Mouse (Mus musculus): ENCODE results near the gene Lrba. TPM values are rescaled to one million over a fixed set of nuclear protein-coding genes. Genes with fewer than 3 reads are reported as not detected.
A peak's percentile ranks its signal among the peaks of the same experiment; 100 is the strongest.

Lrba gene
- total RNA-seq, 2 experiments from 2014 or later, result 33.1 to 35.0 TPM

DNA sequence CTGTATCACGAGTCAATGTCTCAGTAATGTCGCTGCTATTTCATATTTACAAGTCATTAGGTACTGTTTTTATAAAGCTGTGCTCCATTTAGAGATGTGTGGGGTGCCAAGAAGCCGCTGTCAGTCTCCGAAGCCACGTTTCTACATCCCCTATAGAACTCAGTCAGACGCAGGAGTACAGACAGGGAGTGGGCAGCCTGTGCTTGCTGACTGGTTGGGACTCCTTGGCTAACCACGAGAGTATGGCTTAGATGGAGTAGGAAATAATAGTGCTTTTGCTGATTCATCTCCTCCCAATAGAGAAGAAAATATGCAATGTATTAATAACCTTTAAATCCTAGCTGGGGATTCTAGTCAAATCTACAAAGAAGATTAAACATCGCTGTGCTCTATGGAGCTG is 576.4 kb downstream of the Lrba start:
- no peak for TF ChIP-seq CTCF (IDR thresholded peaks at IDR 0.05)
- Histone ChIP-seq H3K4me3 (no peak overlapping the region), H3K27ac (no peak overlapping the region)
- DNase-seq (ENCODE audit: extremely low spot score in 1 of 2, low spot score in 2 of 2), result no peak
- intact Hi-C loops (cut with DNase I), result no loop called here

DNA sequence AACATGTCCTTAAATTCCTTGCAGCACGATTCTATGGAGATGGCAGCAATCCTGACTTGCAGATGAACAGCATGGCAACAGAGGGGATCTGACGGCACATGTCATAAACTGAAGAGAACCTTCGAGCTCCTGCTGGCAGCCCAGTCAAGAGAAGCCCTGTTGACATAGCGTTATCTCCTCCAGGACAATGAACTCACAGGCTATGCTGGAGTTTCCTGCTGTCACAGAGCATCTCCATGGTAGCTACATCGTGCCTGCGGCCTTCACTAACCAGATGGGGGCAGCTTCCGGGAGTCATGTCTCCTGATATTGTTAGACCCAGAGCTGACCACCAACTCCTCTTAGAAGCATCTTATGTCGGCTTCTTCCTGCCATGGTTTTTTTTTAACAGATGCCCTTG is 578.3 kb downstream of the Lrba start:
- intact Hi-C loops (cut with DNase I), result no loop called here
- Histone ChIP-seq H3K27ac (no peak overlapping the region), H3K4me3 (no peak overlapping the region)
- TF ChIP-seq CTCF (IDR thresholded peaks at IDR 0.05), result no peak
- DNase-seq (ENCODE audit: extremely low spot score in 1 of 2, low spot score in 2 of 2), result no peak

- no peak overlapping the region for H3K4me3 ChIP-seq
- intact Hi-C loops (cut with DNase I), result no loop called here
- no peak for TF ChIP-seq CTCF (IDR thresholded peaks at IDR 0.05)
- H3K27ac ChIP-seq, result peak overlapping the region; percentile 20
- no peak for DNase-seq (ENCODE audit: extremely low spot score in 1 of 2, low spot score in 2 of 2)
Observed at GRCm38 (mm10) chr3:86804265-86804664, 579.8 kb downstream of the Lrba start.

DNA sequence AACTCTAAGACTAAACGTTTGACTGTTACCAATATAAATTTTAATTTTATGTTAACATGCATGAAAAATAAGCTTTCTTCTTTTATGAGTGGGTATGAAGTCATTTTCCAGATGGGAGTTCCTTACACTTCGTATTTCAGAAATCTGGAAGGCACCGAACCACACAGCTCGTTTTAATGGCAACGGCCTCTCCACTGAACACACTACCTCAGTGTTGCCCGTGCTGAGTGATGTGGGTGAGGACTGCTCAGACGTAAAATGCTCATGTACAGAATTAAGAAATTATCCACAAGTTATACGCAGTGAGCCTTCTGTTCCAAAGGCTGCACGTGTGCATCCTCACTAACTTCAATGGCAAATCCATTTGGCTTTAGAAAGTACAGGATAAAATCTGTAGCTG is 582.4 kb downstream of the Lrba start:
- TF ChIP-seq CTCF (IDR thresholded peaks at IDR 0.05), result no peak
- intact Hi-C loops (cut with DNase I), result no loop called here
- DNase-seq (ENCODE audit: extremely low spot score in 1 of 2, low spot score in 2 of 2), result no peak
- no peak overlapping the region for H3K27ac ChIP-seq
- H3K4me3 ChIP-seq, result no peak overlapping the region

DNA sequence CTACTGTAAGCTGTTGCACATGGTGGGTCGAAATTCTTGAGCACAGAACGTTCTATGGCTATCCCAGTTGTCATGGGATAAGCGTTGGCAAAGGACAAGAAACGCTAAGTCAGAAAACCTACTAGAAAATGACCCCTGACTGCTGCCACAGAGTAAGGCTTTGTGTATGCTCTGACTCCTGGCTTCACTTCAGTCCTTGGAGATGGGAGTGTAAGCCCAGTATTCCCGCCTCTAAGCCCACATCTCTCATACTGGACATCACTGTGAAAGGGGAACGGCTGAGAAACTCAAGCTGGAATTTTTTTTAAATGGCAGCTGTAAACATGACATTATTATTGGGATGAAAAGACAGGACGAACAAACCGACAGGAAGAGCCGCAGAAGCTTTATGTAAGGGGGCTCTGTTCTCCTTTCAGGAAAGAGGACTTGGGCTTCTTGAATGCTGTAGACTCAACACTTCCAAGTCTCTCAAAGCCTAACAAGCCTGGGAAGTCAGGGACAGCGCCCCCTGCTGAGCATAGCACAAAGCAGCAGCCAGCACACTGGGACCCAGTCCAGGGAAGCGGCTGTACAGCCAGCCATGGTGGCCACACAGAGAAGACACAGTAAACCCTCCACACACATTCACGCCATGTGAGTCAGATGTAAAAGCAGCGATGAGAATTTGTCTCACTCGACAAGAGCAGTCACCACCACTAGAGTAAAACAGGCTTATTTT is 583.4 kb downstream of the Lrba start:
- Histone ChIP-seq H3K4me3 (no peak overlapping the region), H3K27ac (no peak overlapping the region)
- intact Hi-C loops (cut with DNase I), result loop anchor here (2.0 kb wide), 1 partner anchor 113 kb away; the partner anchor contains the start of gene Dclk2
- TF ChIP-seq CTCF (IDR thresholded peaks at IDR 0.05), result peak; percentile 67
- peak in 1 of 2 experiments; percentile 50 for DNase-seq (ENCODE audit: extremely low spot score in 1 of 2, low spot score in 2 of 2)

GRCm38 (mm10) chr3:86809199-86809598 is 584.7 kb downstream of the Lrba start:
- TF ChIP-seq CTCF (IDR thresholded peaks at IDR 0.05), result no peak
- DNase-seq (ENCODE audit: extremely low spot score in 1 of 2, low spot score in 2 of 2), result no peak
- Histone ChIP-seq H3K4me3 (no peak overlapping the region), H3K27ac (no peak overlapping the region)
- intact Hi-C loops (cut with DNase I), result loop anchor here (2.0 kb wide), 1 partner anchor 112 kb away; the partner anchor contains the start of gene Dclk2

DNA sequence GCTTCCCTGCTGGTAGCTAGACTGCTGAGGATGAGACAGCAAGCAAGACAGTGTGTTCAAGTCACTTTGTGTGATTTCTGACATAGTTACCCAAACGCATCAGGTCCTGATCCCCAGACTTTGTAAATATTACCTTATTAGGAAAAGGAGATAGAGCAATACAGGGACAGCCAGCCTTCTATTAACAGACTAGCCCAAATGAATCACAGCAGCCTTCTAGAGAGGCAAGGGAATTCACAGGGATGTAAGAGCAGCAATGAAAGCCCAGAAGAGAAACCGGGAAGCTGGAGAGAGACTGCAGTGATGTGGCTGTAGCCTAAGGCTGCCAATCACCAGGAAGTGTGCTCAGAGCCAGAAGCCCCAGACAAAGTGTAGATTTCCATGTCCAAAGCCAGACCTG is 585.2 kb downstream of the Lrba start:
- H3K27ac ChIP-seq, result no peak overlapping the region
- H3K4me3 ChIP-seq, result no peak overlapping the region
- intact Hi-C loops (cut with DNase I), result loop anchor here (2.0 to 5.0 kb wide), 2 partner anchors 111 to 168 kb away; partner anchors contain the start of gene Dclk2
- DNase-seq (ENCODE audit: extremely low spot score in 1 of 2, low spot score in 2 of 2), result no peak
- TF ChIP-seq CTCF (IDR thresholded peaks at IDR 0.05), result no peak

DNA sequence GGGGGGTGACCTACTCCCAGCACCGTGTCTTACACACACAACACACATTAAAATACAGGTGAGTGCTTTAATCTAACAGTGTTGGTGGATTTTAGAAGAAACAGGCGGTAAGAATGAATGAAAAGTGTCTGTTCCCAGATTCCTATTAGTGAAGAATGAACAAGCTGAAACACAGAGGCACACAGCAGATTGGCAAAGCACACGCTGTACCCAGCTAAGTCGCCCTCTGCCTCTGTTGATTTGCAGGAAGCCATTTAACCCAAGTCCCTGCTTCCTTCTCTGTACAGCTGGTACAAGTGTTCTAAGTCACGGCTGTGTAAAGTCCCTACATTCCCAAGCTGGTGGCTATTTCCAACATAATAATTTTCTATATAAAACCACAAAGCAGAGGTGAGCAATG is 586.4 kb downstream of the Lrba start:
- intact Hi-C loops (cut with DNase I), result loop anchor here (5.0 kb wide), 1 partner anchor 166 kb away; no protein-coding TSS in a partner anchor
- H3K27ac ChIP-seq, result no peak overlapping the region
- no peak overlapping the region for H3K4me3 ChIP-seq
- no peak for TF ChIP-seq CTCF (IDR thresholded peaks at IDR 0.05)
- no peak for DNase-seq (ENCODE audit: extremely low spot score in 1 of 2, low spot score in 2 of 2)

DNA sequence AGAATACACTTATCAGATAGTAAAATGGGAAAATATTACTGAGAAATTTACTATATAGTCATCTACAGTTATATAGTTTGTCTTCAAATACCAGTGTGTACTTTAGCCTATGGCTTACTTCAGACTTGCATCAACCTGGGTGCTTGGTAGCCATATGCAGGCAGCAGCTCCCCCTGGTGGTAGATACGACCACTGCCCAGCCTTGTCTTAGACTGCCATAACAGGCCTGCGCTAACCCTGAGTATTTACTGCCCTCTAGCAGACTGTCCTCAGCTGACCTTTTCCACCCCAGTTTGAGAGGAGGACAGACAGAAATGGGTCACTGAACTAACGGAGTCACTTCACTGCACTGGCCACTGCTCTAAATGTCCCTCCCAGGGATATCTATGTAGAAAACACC is 588.2 kb downstream of the Lrba start:
- intact Hi-C loops (cut with DNase I), result loop anchor here (1.0 to 5.0 kb wide), 2 partner anchors 24 to 165 kb away; no protein-coding TSS in a partner anchor
- TF ChIP-seq CTCF (IDR thresholded peaks at IDR 0.05), result peak; percentile 95
- DNase-seq (ENCODE audit: extremely low spot score in 1 of 2, low spot score in 2 of 2), result peak; percentile 74 to 76
- Histone ChIP-seq H3K27ac (no peak overlapping the region), H3K4me3 (no peak overlapping the region)

GRCm38 (mm10) chr3:86818001-86818585 is 593.6 kb downstream of the Lrba start:
- no peak for DNase-seq (ENCODE audit: extremely low spot score in 1 of 2, low spot score in 2 of 2)
- no peak for TF ChIP-seq CTCF (IDR thresholded peaks at IDR 0.05)
- Histone ChIP-seq H3K27ac (no peak overlapping the region), H3K4me3 (no peak overlapping the region)
- intact Hi-C loops (cut with DNase I), result no loop called here

DNA sequence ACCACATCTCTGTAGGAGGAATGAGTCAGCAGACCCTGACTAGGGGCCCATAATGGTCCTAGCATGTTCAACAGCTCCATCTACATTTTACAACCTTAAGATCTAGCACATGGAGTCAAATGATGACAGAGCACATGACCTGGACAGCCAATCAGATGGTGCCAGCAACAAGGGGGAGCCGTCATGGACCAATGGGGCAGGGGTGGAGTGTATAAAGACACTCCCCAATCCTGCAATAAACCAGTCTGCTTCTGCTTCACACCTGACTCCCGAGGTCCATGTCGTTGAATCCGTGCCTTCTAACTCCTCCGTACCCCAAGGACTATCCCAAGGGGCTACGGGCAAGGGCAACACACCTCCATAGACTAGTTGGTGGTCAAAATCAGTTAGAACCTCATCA is 594.9 kb downstream of the Lrba start:
- no peak overlapping the region for H3K4me3 ChIP-seq
- DNase-seq (ENCODE audit: extremely low spot score in 1 of 2, low spot score in 2 of 2), result no peak
- no peak for TF ChIP-seq CTCF (IDR thresholded peaks at IDR 0.05)
- H3K27ac ChIP-seq, result no peak overlapping the region
- intact Hi-C loops (cut with DNase I), result no loop called here

DNA sequence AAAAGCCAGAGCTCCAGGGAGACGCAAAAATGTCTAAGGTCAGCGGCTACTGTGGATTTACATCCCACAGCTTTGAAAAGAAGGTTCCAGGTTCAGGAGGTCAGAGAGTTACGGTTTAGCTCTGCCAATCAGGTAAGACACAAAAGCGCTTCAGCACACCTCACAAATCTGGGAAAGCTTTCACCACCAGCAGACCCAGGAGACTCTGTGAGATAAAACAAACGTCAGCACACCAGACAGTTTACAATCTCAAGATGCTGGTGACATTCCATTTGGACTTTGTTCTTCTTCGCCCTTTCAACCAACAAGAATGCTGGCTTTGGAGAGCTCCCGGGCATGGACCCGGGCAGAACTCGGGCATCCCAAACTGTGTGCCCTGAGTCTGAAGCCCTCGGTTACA is 595.9 kb downstream of the Lrba start:
- Histone ChIP-seq H3K4me3 (no peak overlapping the region), H3K27ac (no peak overlapping the region)
- no peak for TF ChIP-seq CTCF (IDR thresholded peaks at IDR 0.05)
- DNase-seq (ENCODE audit: extremely low spot score in 1 of 2, low spot score in 2 of 2), result no peak
- intact Hi-C loops (cut with DNase I), result no loop called here

All from left cerebral cortex, adult 2 months (tissue).